Mouse (Mus musculus) heart, adult 2 months (tissue): ENCODE measurements around the gene Lactb. TPM values are rescaled to one million over a fixed set of nuclear protein-coding genes. Genes with fewer than 3 reads are reported as not detected.

Source experiments
- DNase-seq, 2 experiments: peaks; one replicate each; pipeline ENCODE4 v3.0.0; 2021
- H3K27ac ChIP-seq: fragments of 200-600 bp; 2 replicates; pipeline ENCODE4 v1.8.1; 2022
- H3K27me3 ChIP-seq: fragments of 200-500 bp; 2 replicates; pipeline ENCODE4 v1.6.1; 2012; ENCODE audit warnings: mild to moderate bottlenecking, low read length, inconsistent platforms, mixed read lengths; ENCODE audit not compliant: control insufficient read depth, insufficient read depth
- H3K36me3 ChIP-seq: fragments of 200-500 bp; 2 replicates; pipeline ENCODE4 v1.6.1; 2012; ENCODE audit warnings: low read length, inconsistent platforms; ENCODE audit not compliant: control insufficient read depth, insufficient read depth
- H3K4me1 ChIP-seq: fragments of 200-500 bp; 2 replicates; pipeline ENCODE4 v1.6.1; 2011; ENCODE audit warnings: low read length; ENCODE audit not compliant: control insufficient read depth, insufficient read depth
- H3K4me3 ChIP-seq: fragments of 200-600 bp; 2 replicates; pipeline ENCODE4 v1.8.1; 2022
- H3K79me2 ChIP-seq: fragments of 200-500 bp; replicated peaks from 2 replicates; pipeline ENCODE4 v1.6.1; 2012; ENCODE audit warnings: mild to moderate bottlenecking, inconsistent platforms, low read length, moderate library complexity, mixed read lengths; ENCODE audit not compliant: control insufficient read depth, insufficient read depth
- H3K9ac ChIP-seq: fragments of 200-500 bp; 2 replicates; pipeline ENCODE4 v1.6.1; 2012; ENCODE audit warnings: low read depth, mild to moderate bottlenecking, control low read depth, inconsistent platforms, low read length, mixed read lengths
- CTCF ChIP-seq: fragments of 200-600 bp; IDR thresholded peaks from 2 replicates; pipeline ENCODE4 v1.8.1; 2022; ENCODE audit warnings: antibody characterized with exemption, mild to moderate bottlenecking, moderate library complexity
- EP300 ChIP-seq: fragments of 200-500 bp; IDR thresholded peaks from 2 replicates; pipeline ENCODE4 v1.6.1; 2011; ENCODE audit warnings: low read depth, low read length, control low read depth; ENCODE audit not compliant: insufficient read depth
- POLR2A ChIP-seq: fragments of 200-500 bp; IDR thresholded peaks from 2 replicates; pipeline ENCODE4 v1.6.1; 2011; ENCODE audit warnings: mild to moderate bottlenecking, low read depth, low read length, control low read depth; ENCODE audit not compliant: insufficient read depth
- WGBS: fragments of 180-500 bp; shearing (Covaris S2); methylation state at CpG from one replicate; pipeline ENCODE4 v1.1.7; 2018; 5-methylcytosine and 5-hydroxymethylcytosine counted together
- intact Hi-C: fragments of 180-260 bp; cut with DNase I; formaldehyde crosslinking; loops from one replicate; pipeline ENCODE4 v1.15.1; 2025
- polyA plus RNA-seq: library from polyadenylated mRNA; depleted of rRNA; stranded (reverse); fragments of >200 nt; gene quantifications from 2 replicates; pipeline ENCODE4 v1.2.3, GENCODE M21; 2012
- total RNA-seq, 2 experiments: library from RNA; stranded (reverse); gene quantifications; 2 replicates each; pipeline ENCODE4 v1.2.3; 2021

The Lactb gene
- total and polyA plus RNA-seq, 3 experiments = 6.8 to 20.6 (median 20.4) TPM

GRCm38 (mm10) chr9:66952886-66953285 is 22.4 kb downstream of the Lactb start:
- 84% methylated on average over 2 of the region's 2 CpGs for WGBS
- peaks cover 3% of the 10 kb centered on the region for H3K36me3 ChIP-seq
- no peaks in the 10 kb centered on the region for H3K79me2 ChIP-seq
- no peaks in the 10 kb centered on the region for H3K4me1 ChIP-seq
- TF ChIP-seq POLR2A (no peak), EP300 (no peak), CTCF (no peak)
- no peaks in the 10 kb centered on the region for H3K27me3 ChIP-seq
- intact Hi-C loops = no loop called here
- no peak overlapping the region for H3K27ac ChIP-seq
- no peak for DNase-seq
- no peak overlapping the region for H3K9ac ChIP-seq
- no peak overlapping the region for H3K4me3 ChIP-seq

GRCm38 (mm10) chr9:66952321-66952720 is 23.0 kb downstream of the Lactb start:
- no peaks in the 10 kb centered on the region for H3K4me1 ChIP-seq
- H3K27me3 ChIP-seq = no peaks in the 10 kb centered on the region
- H3K36me3 ChIP-seq = peaks cover 5% of the 10 kb centered on the region
- no peak overlapping the region for H3K27ac ChIP-seq
- 84% methylated on average over 8 of the region's 8 CpGs for WGBS
- H3K4me3 ChIP-seq = no peak overlapping the region
- H3K9ac ChIP-seq = no peak overlapping the region
- intact Hi-C loops = no loop called here
- DNase-seq = no peak
- TF ChIP-seq EP300 (no peak), CTCF (no peak), POLR2A (no peak)
- H3K79me2 ChIP-seq = no peaks in the 10 kb centered on the region

- Histone ChIP-seq H3K4me3 (no peak overlapping the region), H3K79me2 (no peaks in the 10 kb centered on the region), H3K4me1 (no peaks in the 10 kb centered on the region; the same call in 1 of the 2 replicates), H3K27ac (no peak overlapping the region), H3K9ac (no peak overlapping the region), H3K27me3 (no peaks in the 10 kb centered on the region), H3K36me3 (peaks cover 7% of the 10 kb centered on the region)
- DNase-seq = no peak
- no peak for TF ChIP-seq EP300
- no peak for TF ChIP-seq POLR2A
- no peak for TF ChIP-seq CTCF
- intact Hi-C loops = no loop called here
- WGBS = 94% methylated on average over 2 of the region's 2 CpGs
Measured at GRCm38 (mm10) chr9:66948536-66948935, 26.7 kb downstream of the Lactb start.

- no peaks in the 10 kb centered on the region for H3K27me3 ChIP-seq
- peak; percentile 96 for DNase-seq
- no peaks in the 10 kb centered on the region; the same call in 1 of the 2 replicates for H3K4me1 ChIP-seq
- H3K27ac ChIP-seq = peak within 1 kb of the TSS; percentile 98
- H3K79me2 ChIP-seq = no peaks in the 10 kb centered on the region
- TF ChIP-seq POLR2A (peak; percentile 90), CTCF (peak; percentile 19; the same call in 1 of the 2 replicates), EP300 (no peak; the same call in 1 of the 2 replicates)
- H3K4me3 ChIP-seq = peak within 1 kb of the TSS; percentile 91
- intact Hi-C loops = loop anchor here (2.0 kb wide), 2 partner anchors 27 to 29 kb away; partner anchors contain the start of genes Lactb and Rab8b
- under 1% methylated on average over 77 of the region's 77 CpGs for WGBS
- peaks cover 7% of the 10 kb centered on the region for H3K36me3 ChIP-seq
- H3K9ac ChIP-seq = peak within 1 kb of the TSS; percentile 87
Measured at GRCm38 (mm10) chr9:66945647-66946641, 29.3 kb downstream of the Lactb start, which contains the start of gene Rps27l. Rps27l (plus strand) TSS chr9:66946086.

- peaks cover 7% of the 10 kb centered on the region for H3K36me3 ChIP-seq
- no peaks in the 10 kb centered on the region; the same call in 1 of the 2 replicates for H3K4me1 ChIP-seq
- no peaks in the 10 kb centered on the region for H3K27me3 ChIP-seq
- WGBS = 20% methylated on average over 4 of the region's 4 CpGs
- peak overlapping the region; percentile 83 for H3K9ac ChIP-seq
- peak overlapping the region; percentile 91 for H3K4me3 ChIP-seq
- DNase-seq = no peak
- H3K79me2 ChIP-seq = no peaks in the 10 kb centered on the region
- H3K27ac ChIP-seq = peak overlapping the region; percentile 98
- TF ChIP-seq POLR2A = no peak
- TF ChIP-seq EP300 = no peak
- intact Hi-C loops = loop anchor here (2.0 kb wide), 1 partner anchor 26 kb away; the partner anchor contains the start of gene Rab8b
Measured at GRCm38 (mm10) chr9:66945161-66945560, 30.1 kb downstream of the Lactb start.

- intact Hi-C loops = loop anchor here (1.0 to 5.0 kb wide), 3 partner anchors 82 to 290 kb away; partner anchors contain the start of gene Aph1c
- H3K4me1 ChIP-seq = no peaks in the 10 kb centered on the region; the same call in 1 of the 2 replicates
Measured at GRCm38 (mm10) chr9:66938836-66939235, 36.4 kb downstream of the Lactb start.

More at GRCm38 (mm10) chr9:66938836-66939235, 36.4 kb downstream of the Lactb start:
- Histone ChIP-seq H3K9ac (no peak overlapping the region), H3K4me3 (no peak overlapping the region), H3K27me3 (no peaks in the 10 kb centered on the region), H3K27ac (no peak overlapping the region), H3K79me2 (no peaks in the 10 kb centered on the region), H3K36me3 (no peaks in the 10 kb centered on the region)
- 5% methylated on average over 4 of the region's 4 CpGs for WGBS
- peak; percentile 91 for TF ChIP-seq CTCF
- TF ChIP-seq EP300 = no peak
- no peak for TF ChIP-seq POLR2A
- no peak for DNase-seq
